Mouse (Mus musculus) forebrain, embryonic 14.5 days (tissue): ENCODE data around the gene Apoc1. TPM values are rescaled to one million over a fixed set of nuclear protein-coding genes. Genes with fewer than 3 reads are reported as not detected.

Source experiments
- ATAC-seq: fragments of 200-750 bp; cut with Nextera tagmentation; 2 replicates; pipeline ENCODE4 v1.8.0; 2017; ENCODE audit warnings: mild to moderate bottlenecking, moderate library complexity
- DNase-seq: peaks from one replicate; pipeline ENCODE4 v3.0.0-alpha.2; 2015; ENCODE audit warnings: low spot score
- H3K27ac ChIP-seq: fragments of 300-500 bp; sonication (generic); 2 replicates; pipeline ENCODE4 v1.5.1; 2014; ENCODE audit warnings: low read depth, mild to moderate bottlenecking, control low read depth, low read length, moderate library complexity
- H3K27me3 ChIP-seq: fragments of 300-500 bp; sonication (generic); replicated peaks from 2 replicates; pipeline ENCODE4 v1.6.1; 2014; ENCODE audit warnings: low read length, control low read depth, mixed read lengths; ENCODE audit not compliant: control insufficient read depth, insufficient read depth
- H3K36me3 ChIP-seq: fragments of 300-500 bp; sonication (generic); 2 replicates; pipeline ENCODE4 v1.6.1; 2014; ENCODE audit warnings: low read length, control low read depth; ENCODE audit not compliant: control insufficient read depth, insufficient read depth
- H3K4me1 ChIP-seq: fragments of 300-500 bp; sonication (generic); 2 replicates; pipeline ENCODE4 v1.6.1; 2014; ENCODE audit warnings: antibody characterized with exemption, low read length, control low read depth; ENCODE audit not compliant: control insufficient read depth, insufficient read depth
- H3K4me2 ChIP-seq: fragments of 300-500 bp; sonication (generic); 2 replicates; pipeline ENCODE4 v1.6.1; 2014; ENCODE audit warnings: mild to moderate bottlenecking, control low read depth, low read length
- H3K4me3 ChIP-seq: fragments of 300-500 bp; sonication (generic); 2 replicates; pipeline ENCODE4 v1.5.1; 2014; ENCODE audit warnings: low read depth, low read length, control low read depth
- H3K9ac ChIP-seq: fragments of 300-500 bp; sonication (generic); 2 replicates; pipeline ENCODE4 v1.6.1; 2014; ENCODE audit warnings: mild to moderate bottlenecking, low read length, control low read depth, moderate library complexity
- H3K9me3 ChIP-seq: fragments of 300-500 bp; sonication (generic); replicated peaks from 2 replicates; pipeline ENCODE4 v1.6.1; 2016; ENCODE audit warnings: low read length, control low read depth, mixed read lengths; ENCODE audit not compliant: control insufficient read depth
- WGBS: fragments of 180-500 bp; shearing (Covaris S2); extraction: QIAGEN DNeasy Blood & Tissue Kit; methylation state at CpG from one replicate; pipeline ENCODE4 v1.1.7; 2014; 5-methylcytosine and 5-hydroxymethylcytosine counted together
- polyA plus RNA-seq: library from polyadenylated mRNA; unstranded; fragments of >200 nt; fragmentation: Nextera tagmentation; extraction: Ambion mirVana; gene quantifications from 2 replicates; pipeline ENCODE4 v1.2.1, GENCODE M21; 2014

Apoc1 gene
- polyA plus RNA-seq, 1 experiment from 2014 or later = 1.4 TPM

DNA sequence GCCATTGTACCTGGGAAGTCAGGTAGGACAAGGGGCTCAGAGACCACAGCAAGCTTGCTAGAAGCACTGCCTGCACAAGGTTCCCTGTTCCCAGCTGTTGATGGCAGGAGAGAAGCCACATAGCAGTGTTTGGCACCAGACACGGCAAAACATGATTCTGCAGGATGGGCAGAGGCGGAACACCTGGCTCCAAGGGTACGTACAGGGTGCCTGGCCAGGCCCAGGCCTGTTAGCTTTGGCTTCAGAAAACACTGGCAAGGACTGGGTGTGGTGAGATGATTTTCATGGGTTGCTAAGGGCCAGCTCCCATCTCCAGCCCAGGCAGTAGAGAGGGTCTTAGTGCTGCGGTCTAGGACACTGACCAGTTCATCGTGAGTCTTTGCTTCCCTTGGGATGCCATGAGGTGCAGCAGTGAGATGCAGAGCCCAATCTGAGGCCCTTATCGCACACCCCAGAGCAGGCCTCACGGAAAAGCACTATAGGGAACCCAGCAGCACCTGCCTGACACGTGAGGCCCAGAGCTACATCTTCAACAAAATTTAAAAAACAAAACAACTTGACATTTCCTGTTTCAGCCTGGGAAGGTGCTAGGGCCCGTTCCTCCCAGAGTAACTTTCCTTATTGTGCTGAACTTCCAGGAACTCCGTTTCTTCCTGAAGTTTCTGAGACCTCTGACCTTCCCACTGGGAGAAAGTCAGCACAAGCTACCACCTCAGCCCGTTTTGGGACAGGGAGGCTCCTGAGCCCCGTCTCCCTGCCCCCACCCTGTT lies 8.0 kb upstream of the Apoc1 start:
- Histone ChIP-seq H3K9me3 (no peaks in the 10 kb centered on the region), H3K36me3 (peaks cover 20% of the 10 kb centered on the region), H3K4me1 (peaks cover 4% of the 10 kb centered on the region; the same call in 1 of the 2 replicates), H3K4me2 (no peak overlapping the region), H3K4me3 (no peak overlapping the region), H3K27me3 (no peaks in the 10 kb centered on the region), H3K9ac (no peak overlapping the region), H3K27ac (no peak overlapping the region)
- 66% methylated on average over 12 of the region's 12 CpGs for WGBS
- DNase-seq = no peak
- ATAC-seq = no peak

- H3K27me3 ChIP-seq = no peaks in the 10 kb centered on the region
- no peak overlapping the region for H3K4me2 ChIP-seq
- no peak overlapping the region for H3K4me3 ChIP-seq
- H3K4me1 ChIP-seq = peaks cover 4% of the 10 kb centered on the region; the same call in 1 of the 2 replicates
- H3K36me3 ChIP-seq = peaks cover 20% of the 10 kb centered on the region
- ATAC-seq = no peak
- no peak overlapping the region for H3K9ac ChIP-seq
- no peaks in the 10 kb centered on the region for H3K9me3 ChIP-seq
- WGBS = 80% methylated on average over 4 of the region's 4 CpGs
- no peak for DNase-seq
- no peak overlapping the region for H3K27ac ChIP-seq
These were observed 7.3 kb upstream of the Apoc1 start for GRCm38 (mm10) chr7:19699827-19700148.

GRCm38 (mm10) chr7:19698907-19699826 lies 6.7 kb upstream of the Apoc1 start, which contains the start of gene Apoe:
Gene Apoe (minus strand): TSS chr7:19699188.
- Histone ChIP-seq H3K36me3 (peaks cover 14% of the 10 kb centered on the region), H3K4me1 (peaks cover 4% of the 10 kb centered on the region; the same call in 1 of the 2 replicates), H3K4me2 (peak within 1 kb of the TSS; percentile 40), H3K9me3 (no peaks in the 10 kb centered on the region), H3K9ac (peak within 1 kb of the TSS; percentile 3), H3K4me3 (peak within 1 kb of the TSS; percentile 13), H3K27ac (no peak within 1 kb of the TSS), H3K27me3 (no peaks in the 10 kb centered on the region)
- ATAC-seq = peak; percentile 63
- DNase-seq = peak; percentile 49
- WGBS = 1% methylated on average over 20 of the region's 20 CpGs

DNA sequence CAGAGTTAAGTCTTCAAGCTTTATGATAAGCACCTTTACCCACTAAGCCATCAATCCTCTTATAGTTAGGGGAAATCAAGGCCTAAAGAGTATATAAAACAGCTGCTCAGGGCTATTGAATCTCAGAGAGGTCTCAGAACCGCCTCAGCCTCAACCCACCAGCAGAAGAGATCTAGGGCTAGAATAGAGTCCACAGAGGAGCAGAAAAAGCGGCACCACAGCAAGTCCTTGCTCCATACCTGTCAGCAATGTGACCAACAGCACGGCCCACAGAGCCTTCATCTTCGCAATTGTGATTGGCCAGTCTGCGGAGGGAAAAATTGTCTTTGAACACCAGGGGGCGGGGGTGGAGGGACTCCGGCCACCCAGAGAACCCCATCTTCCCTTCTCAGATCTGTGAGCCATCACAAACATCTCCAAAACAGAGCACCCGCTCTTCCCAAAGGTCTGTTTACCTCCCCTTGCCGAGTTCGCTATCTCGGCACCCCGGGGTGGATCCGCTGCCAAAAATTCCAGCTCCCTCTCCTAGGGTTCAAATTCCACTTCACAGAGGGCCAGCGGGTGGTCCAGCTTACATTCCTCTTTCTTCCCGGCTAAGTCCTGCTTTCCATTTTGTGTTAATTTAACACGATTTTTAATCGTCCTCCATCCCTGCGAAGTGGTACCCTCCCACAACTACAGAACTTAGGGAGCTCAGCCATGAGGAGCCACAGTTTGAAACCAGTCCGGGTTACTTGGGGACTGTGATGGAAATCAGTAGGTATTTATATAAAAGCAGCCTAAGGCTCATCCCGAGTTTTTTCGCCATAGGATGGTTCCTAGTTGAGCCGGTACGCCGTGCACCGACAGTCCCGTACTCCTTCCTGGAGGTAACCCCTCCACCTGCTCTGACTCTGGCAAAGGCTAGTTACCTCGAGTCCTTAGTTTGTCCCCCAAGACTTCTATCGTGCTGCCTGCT lies 5.8 kb upstream of the Apoc1 start:
- DNase-seq (peak; percentile 17), ATAC-seq (peak; percentile 8; the same call in 1 of the 2 replicates)
- H3K9me3 ChIP-seq = no peaks in the 10 kb centered on the region
- H3K4me2 ChIP-seq = peak overlapping the region; percentile 40
- peaks cover 6% of the 10 kb centered on the region for H3K36me3 ChIP-seq
- no peak overlapping the region for H3K27ac ChIP-seq
- peak overlapping the region; percentile 13 for H3K4me3 ChIP-seq
- peaks cover 4% of the 10 kb centered on the region; the same call in 1 of the 2 replicates for H3K4me1 ChIP-seq
- WGBS = 3% methylated on average over 28 of the region's 28 CpGs
- no peaks in the 10 kb centered on the region for H3K27me3 ChIP-seq
- peak overlapping the region; percentile 3 for H3K9ac ChIP-seq

DNA sequence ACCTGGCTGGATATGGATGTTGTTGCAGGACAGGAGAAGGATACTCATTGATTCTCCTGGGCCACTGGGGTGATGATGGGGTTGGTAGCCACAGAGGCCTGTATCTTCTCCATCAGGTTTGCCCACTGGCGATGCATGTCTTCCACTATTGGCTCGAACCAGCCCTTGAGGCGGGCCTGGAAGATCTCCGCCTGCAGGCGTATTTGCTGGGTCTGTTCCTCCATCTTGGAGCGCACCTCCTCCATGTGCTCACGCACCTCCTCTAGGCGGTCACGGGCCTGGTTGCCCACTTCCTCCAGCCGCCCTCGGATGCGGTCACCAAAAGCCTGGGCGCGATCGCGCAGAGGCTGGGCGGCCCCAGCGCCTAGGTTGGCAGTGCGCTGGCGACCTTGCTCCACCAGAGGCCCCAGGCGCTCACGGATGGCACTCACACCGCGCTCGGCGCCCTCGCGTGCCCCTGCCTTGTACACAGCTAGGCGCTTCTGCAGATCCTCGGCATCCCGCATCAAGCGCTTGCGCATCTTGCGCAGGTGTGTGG lies 3.9 kb upstream of the Apoc1 start:
- no peak for DNase-seq
- 97% methylated on average over 34 of the region's 34 CpGs for WGBS

DNA sequence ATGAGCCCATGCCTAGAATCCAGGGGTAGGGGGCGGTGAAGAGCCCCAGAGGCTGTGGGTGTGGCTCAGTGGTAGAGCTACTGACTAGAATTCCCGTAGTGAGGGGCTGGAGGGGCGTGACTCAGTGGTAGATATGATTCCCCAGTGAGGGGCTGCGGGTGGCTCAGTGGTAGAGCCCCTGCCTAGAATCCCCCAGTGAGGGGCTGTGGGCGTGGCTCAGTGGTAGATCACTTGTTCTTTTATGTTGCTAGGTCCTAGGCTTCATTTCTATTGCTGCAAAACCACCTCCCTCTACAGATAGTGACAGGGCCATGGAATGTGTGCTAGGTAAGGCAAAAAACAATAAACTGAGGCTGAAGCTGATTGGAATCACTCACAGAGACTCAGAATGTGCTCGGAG lies 3.4 kb upstream of the Apoc1 start:
- Histone ChIP-seq H3K9ac (no peak overlapping the region), H3K4me2 (no peak overlapping the region), H3K4me3 (no peak overlapping the region), H3K36me3 (no peaks in the 10 kb centered on the region), H3K27me3 (no peaks in the 10 kb centered on the region), H3K27ac (no peak overlapping the region), H3K4me1 (peaks cover 4% of the 10 kb centered on the region; the same call in 1 of the 2 replicates), H3K9me3 (no peaks in the 10 kb centered on the region)
- DNase-seq (no peak), ATAC-seq (no peak)
- 92% methylated on average over 6 of the region's 6 CpGs for WGBS

More for the DNA sequence above, 3.9 kb upstream of the Apoc1 start:
- Histone ChIP-seq H3K4me1 (peaks cover 4% of the 10 kb centered on the region; the same call in 1 of the 2 replicates), H3K9me3 (no peaks in the 10 kb centered on the region), H3K4me2 (no peak overlapping the region), H3K27ac (no peak overlapping the region), H3K4me3 (no peak overlapping the region), H3K27me3 (no peaks in the 10 kb centered on the region), H3K36me3 (no peaks in the 10 kb centered on the region), H3K9ac (no peak overlapping the region)
- no peak for ATAC-seq

DNA sequence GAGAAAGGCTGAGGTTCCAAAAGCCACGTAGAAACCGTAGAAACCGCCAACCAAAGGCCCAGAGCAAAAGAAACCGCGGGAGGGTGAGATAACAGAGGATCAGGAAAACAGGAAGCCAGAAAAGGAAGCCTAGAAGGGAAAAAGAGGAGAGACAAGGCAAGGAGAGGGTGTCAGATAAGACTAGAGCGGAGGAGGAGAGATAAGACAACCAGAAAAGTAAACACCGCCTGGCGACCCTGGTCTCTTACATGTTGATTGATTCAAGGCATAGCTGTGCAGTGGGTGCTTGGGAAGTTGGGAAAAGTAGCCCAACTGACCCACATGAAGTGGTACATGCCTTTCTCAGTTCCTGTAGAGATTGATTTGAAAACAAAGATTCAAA lies 2.7 kb upstream of the Apoc1 start:
- WGBS = 63% methylated on average over 8 of the region's 8 CpGs
- H3K4me3 ChIP-seq = no peak overlapping the region

More for the DNA sequence above, 2.7 kb upstream of the Apoc1 start:
- no peak overlapping the region for H3K4me2 ChIP-seq
- no peak for DNase-seq
- H3K9ac ChIP-seq = no peak overlapping the region
- no peaks in the 10 kb centered on the region for H3K9me3 ChIP-seq
- no peaks in the 10 kb centered on the region for H3K27me3 ChIP-seq
- no peak overlapping the region for H3K27ac ChIP-seq
- H3K36me3 ChIP-seq = no peaks in the 10 kb centered on the region
- ATAC-seq = no peak
- peaks cover 4% of the 10 kb centered on the region; the same call in 1 of the 2 replicates for H3K4me1 ChIP-seq
